Comparison of ENCODE assay signal across 9 mouse cellular contexts in genomic region chr9:35045756-35046155, GRCm38 (mm10).
DNase-seq lines count a peak whose midpoint lies in the region; ATAC-seq lines count a peak whose summit lies in the region.
"Had no signal": no experiment of that assay in that cellular context is flagged by ENCODE, and none has a peak within 500 bp of the region (broad histone marks: within the 10 kb centered on the region; RNA-seq: fewer than 3 reads in every experiment).

No protein-coding gene starts in this region.

- H3K4me3 ChIP-seq in forebrain, embryonic 10.5 days, result no peak overlapping the region
- H3K4me3 ChIP-seq in forebrain, embryonic 13.5 days, result no peak overlapping the region
- H3K4me3 ChIP-seq in embryonic facial prominence, embryonic 15.5 days (replicated peaks), result no peak overlapping the region
- H3K4me3 ChIP-seq in limb, embryonic 15.5 days, result no peak overlapping the region
- no peak overlapping the region for H3K4me3 ChIP-seq in stomach, embryonic 16.5 days (replicated peaks; ENCODE audit: low read length)

- ATAC-seq in forebrain, embryonic 13.5 days, result no peak
- peak; percentile 77 for ATAC-seq in embryonic facial prominence, embryonic 15.5 days (ENCODE audit: insufficient number of reproducible peaks, low FRiP score, low TSS enrichment, low read depth)
- ATAC-seq in limb, embryonic 15.5 days (ENCODE audit: insufficient number of reproducible peaks, low FRiP score, low TSS enrichment, low read depth), result peak; percentile 85
- peak; percentile 78 for ATAC-seq in stomach, embryonic 16.5 days (ENCODE audit: insufficient read depth, low FRiP score)

- H3K4me2 ChIP-seq in forebrain, embryonic 13.5 days, result no peak overlapping the region
- H3K4me2 ChIP-seq in embryonic facial prominence, embryonic 15.5 days (replicated peaks), result no peak overlapping the region
- peak overlapping the region; percentile 7; the same call in 1 of the 2 replicates for H3K4me2 ChIP-seq in limb, embryonic 15.5 days
- H3K4me2 ChIP-seq in stomach, embryonic 16.5 days (ENCODE audit: low read depth, low read length), result no peak overlapping the region

- intact Hi-C loops in heart, postnatal 10 days (cut with DNase I), result no loop called here

- H3K9me3 ChIP-seq in forebrain, embryonic 10.5 days, result no peaks in the 10 kb centered on the region
- no peaks in the 10 kb centered on the region for H3K9me3 ChIP-seq in forebrain, embryonic 13.5 days (replicated peaks)
- no peaks in the 10 kb centered on the region for H3K9me3 ChIP-seq in embryonic facial prominence, embryonic 15.5 days (replicated peaks)
- no peaks in the 10 kb centered on the region for H3K9me3 ChIP-seq in limb, embryonic 15.5 days
- no peaks in the 10 kb centered on the region for H3K9me3 ChIP-seq in stomach, embryonic 16.5 days (replicated peaks; ENCODE audit: control insufficient read depth, low read length)

- 91% methylated on average over 2 of the region's 2 CpGs for WGBS in forebrain, embryonic 10.5 days
- WGBS in forebrain, embryonic 13.5 days, result 91% methylated on average over 2 of the region's 2 CpGs
- WGBS in embryonic facial prominence, embryonic 15.5 days, result 31% methylated on average over 2 of the region's 2 CpGs
- 31% methylated on average over 2 of the region's 2 CpGs for WGBS in limb, embryonic 15.5 days
- 41% methylated on average over 2 of the region's 2 CpGs for WGBS in stomach, embryonic 16.5 days

- DNase-seq in forebrain, embryonic 10.5 days (ENCODE audit: extremely low spot score, low spot score), result peak; percentile 12
- peak; percentile 94 to 96 for DNase-seq in heart, postnatal 10 days
- no peak for DNase-seq in T-cell, adult 2 months (ENCODE audit: low spot score)
- DNase-seq in spleen, adult 18-20 months, result no peak

- peak overlapping the region; percentile 79; the same call in 1 of the 2 replicates for H3K27ac ChIP-seq in forebrain, embryonic 10.5 days
- no peak overlapping the region for H3K27ac ChIP-seq in forebrain, embryonic 13.5 days
- peak overlapping the region; percentile 92 for H3K27ac ChIP-seq in embryonic facial prominence, embryonic 15.5 days (replicated peaks)
- H3K27ac ChIP-seq in limb, embryonic 15.5 days, result peak overlapping the region; percentile 90
- peak overlapping the region; percentile 96 for H3K27ac ChIP-seq in stomach, embryonic 16.5 days (ENCODE audit: low read length)
- H3K27ac ChIP-seq: macrophage had no signal

- H3K9ac ChIP-seq in forebrain, embryonic 13.5 days, result no peak overlapping the region
- no peak overlapping the region for H3K9ac ChIP-seq in embryonic facial prominence, embryonic 15.5 days
- no peak overlapping the region for H3K9ac ChIP-seq in limb, embryonic 15.5 days
- no peak overlapping the region for H3K9ac ChIP-seq in stomach, embryonic 16.5 days (ENCODE audit: low read length)

- H3K27me3 ChIP-seq in forebrain, embryonic 10.5 days (ENCODE audit: poor library complexity, severe bottlenecking), result no peaks in the 10 kb centered on the region
- no peaks in the 10 kb centered on the region for H3K27me3 ChIP-seq in forebrain, embryonic 13.5 days
- H3K27me3 ChIP-seq in embryonic facial prominence, embryonic 15.5 days, result no peaks in the 10 kb centered on the region
- no peaks in the 10 kb centered on the region for H3K27me3 ChIP-seq in limb, embryonic 15.5 days
- H3K27me3 ChIP-seq in stomach, embryonic 16.5 days (ENCODE audit: control insufficient read depth, insufficient read depth, low read length), result no peaks in the 10 kb centered on the region

- H3K4me1 ChIP-seq in forebrain, embryonic 10.5 days, result peaks cover 42% of the 10 kb centered on the region
- peaks cover 28% of the 10 kb centered on the region for H3K4me1 ChIP-seq in forebrain, embryonic 13.5 days
- peaks cover 40% of the 10 kb centered on the region for H3K4me1 ChIP-seq in embryonic facial prominence, embryonic 15.5 days
- H3K4me1 ChIP-seq in limb, embryonic 15.5 days, result peaks cover 47% of the 10 kb centered on the region
- H3K4me1 ChIP-seq in stomach, embryonic 16.5 days (ENCODE audit: control insufficient read depth, insufficient read depth, low read length), result peaks cover 30% of the 10 kb centered on the region

- H3K36me3 ChIP-seq in forebrain, embryonic 10.5 days (replicated peaks), result peaks cover 19% of the 10 kb centered on the region
- peaks cover 8% of the 10 kb centered on the region; the same call in 1 of the 2 replicates for H3K36me3 ChIP-seq in forebrain, embryonic 13.5 days (ENCODE audit: poor library complexity, severe bottlenecking)
- H3K36me3 ChIP-seq in embryonic facial prominence, embryonic 15.5 days, result peaks cover 17% of the 10 kb centered on the region
- peaks cover 31% of the 10 kb centered on the region for H3K36me3 ChIP-seq in limb, embryonic 15.5 days
- no peaks in the 10 kb centered on the region for H3K36me3 ChIP-seq in stomach, embryonic 16.5 days (ENCODE audit: control insufficient read depth, insufficient read depth, low read length)

Comparison
In these comparisons a context has a peak if more than half of its experiments do, and no peak if none do; other contexts are left out.
1. DNase-seq: peak in forebrain, embryonic 10.5 days (single experiment) and heart, postnatal 10 days (2 of 2); none in T-cell, adult 2 months (single experiment) and spleen, adult 18-20 months (0 of 2).